Mouse (Mus musculus) left cerebral cortex, adult 18-20 months (tissue): Measurements from ENCODE around the gene Exoc4. TPM values are rescaled to one million over a fixed set of nuclear protein-coding genes. Genes with fewer than 3 reads are reported as not detected.

Source experiments
- DNase-seq, 2 experiments: peaks; one replicate each; pipeline ENCODE4 v3.0.0; 2021 to 2022; ENCODE audit warnings: low spot score in 2 of 2, mixed read lengths in 1 of 2
- long read RNA-seq, 2 experiments: library from polyadenylated mRNA; stranded (forward); transcript quantifications; one replicate each; pipeline ENCODE4 v2.0.0; 2021
- total RNA-seq, 2 experiments: library from RNA; stranded (reverse); gene quantifications; 2 replicates each; pipeline ENCODE4 v1.2.3; 2021

Gene Exoc4
- total RNA-seq = 10 to 100 TPM; 71.3 to 76.3 TPM
- long read RNA-seq, experiment 1, full-length matches to known transcripts = 7 of 26 reads
- long read RNA-seq, experiment 1, partial matches to known transcripts = 16 of 26 reads
- long read RNA-seq, experiment 1, other reads (novel, unspliced or antisense) = 3 of 26 reads
- long read RNA-seq, experiment 2, full-length matches to known transcripts = 3 of 14 reads
- long read RNA-seq, experiment 2, partial matches to known transcripts = 11 of 14 reads
- long read RNA-seq, experiment 2, other reads (novel, unspliced or antisense) = 0 of 14 reads

- peak; percentile 91 to 97 for DNase-seq
Observed at GRCm38 (mm10) chr6:33248894-33249758, at the start of gene Exoc4. Gene Exoc4, plus strand, starts transcription at chr6:33249085.

GRCm38 (mm10) chr6:33218780-33219179, 30.1 kb upstream of the Exoc4 start:
- DNase-seq = no peak

- no peak for DNase-seq
Observed at GRCm38 (mm10) chr6:33226700-33227099, 22.2 kb upstream of the Exoc4 start.

GRCm38 (mm10) chr6:33227371-33227770, 21.5 kb upstream of the Exoc4 start:
- no peak for DNase-seq

- DNase-seq = no peak
Observed at GRCm38 (mm10) chr6:33241250-33241649, 7.6 kb upstream of the Exoc4 start.

- DNase-seq = no peak
Observed at GRCm38 (mm10) chr6:33244546-33244945, 4.3 kb upstream of the Exoc4 start.

- no peak for DNase-seq
Observed at GRCm38 (mm10) chr6:33247146-33247545, 1.7 kb upstream of the Exoc4 start.

- no peak for DNase-seq
Observed at GRCm38 (mm10) chr6:33247576-33248355, 1.1 kb upstream of the Exoc4 start.

- DNase-seq = no peak
Observed at GRCm38 (mm10) chr6:33256638-33257037, 7.8 kb downstream of the Exoc4 start.

- DNase-seq = no peak
Observed at GRCm38 (mm10) chr6:33257076-33257789, 8.3 kb downstream of the Exoc4 start.

- no peak for DNase-seq
Observed at GRCm38 (mm10) chr6:33259926-33260325, 11.0 kb downstream of the Exoc4 start.

- no peak for DNase-seq
Observed at GRCm38 (mm10) chr6:33261606-33262005, 12.7 kb downstream of the Exoc4 start.

- no peak for DNase-seq
Observed at GRCm38 (mm10) chr6:33263950-33264349, 15.1 kb downstream of the Exoc4 start.

- no peak for DNase-seq
Observed at GRCm38 (mm10) chr6:33264388-33264787, 15.5 kb downstream of the Exoc4 start.

- DNase-seq = no peak
Observed at GRCm38 (mm10) chr6:33267571-33267970, 18.7 kb downstream of the Exoc4 start.

- no peak for DNase-seq
Observed at GRCm38 (mm10) chr6:33283523-33283922, 34.6 kb downstream of the Exoc4 start.

GRCm38 (mm10) chr6:33283936-33284335, 35.1 kb downstream of the Exoc4 start:
- DNase-seq = no peak

- DNase-seq = no peak
Observed at GRCm38 (mm10) chr6:33286376-33286775, 37.5 kb downstream of the Exoc4 start.

GRCm38 (mm10) chr6:33294626-33295025, 45.7 kb downstream of the Exoc4 start:
- DNase-seq = no peak

- no peak for DNase-seq
Observed at GRCm38 (mm10) chr6:33297566-33297965, 48.7 kb downstream of the Exoc4 start.

GRCm38 (mm10) chr6:33298768-33299167, 49.9 kb downstream of the Exoc4 start:
- DNase-seq = no peak
